Mouse (Mus musculus) liver, embryonic 14.5 days (tissue): ENCODE results near the gene Nme4. TPM values are rescaled to one million over a fixed set of nuclear protein-coding genes. Genes with fewer than 3 reads are reported as not detected.

Experiments used
- ATAC-seq: fragments of 200-750 bp; cut with Nextera tagmentation; 2 replicates; pipeline ENCODE4 v1.8.0; 2017; ENCODE audit warnings: moderate number of reproducible peaks, mild to moderate bottlenecking, moderate library complexity; ENCODE audit not compliant: insufficient read depth
- DNase-seq, 3 experiments: peaks; one replicate each; pipeline ENCODE4 v3.0.0-alpha.2; 2012 to 2013; ENCODE audit warnings: low read depth in 3 of 3, low spot score in 3 of 3
- H3K27ac ChIP-seq: fragments of 300-500 bp; sonication (generic); 2 replicates; pipeline ENCODE4 v1.5.1; 2014; ENCODE audit warnings: moderate library complexity, mild to moderate bottlenecking, control low read depth, inconsistent platforms
- H3K27me3 ChIP-seq: fragments of 300-500 bp; sonication (generic); 2 replicates; pipeline ENCODE4 v1.6.1; 2014; ENCODE audit warnings: mild to moderate bottlenecking, low read length, moderate library complexity; ENCODE audit not compliant: control insufficient read depth, insufficient read depth
- H3K36me3 ChIP-seq: fragments of 300-500 bp; sonication (generic); replicated peaks from 2 replicates; pipeline ENCODE4 v1.6.1; 2014; ENCODE audit warnings: low read depth; ENCODE audit not compliant: control insufficient read depth, insufficient read depth
- H3K4me1 ChIP-seq, 2 experiments: fragments of 200-500 bp in 1 of 2; fragments of 300-500 bp in 1 of 2; sonication (generic) in 1 of 2; replicated peaks; 2 replicates each; pipeline ENCODE4 v1.6.1; 2012 to 2014; ENCODE audit warnings: antibody characterized with exemption in 1 of 2, inconsistent platforms in 1 of 2, low read length in 1 of 2; ENCODE audit not compliant: control insufficient read depth in 2 of 2, insufficient read depth in 2 of 2
- H3K4me2 ChIP-seq: fragments of 300-500 bp; sonication (generic); 2 replicates; pipeline ENCODE4 v1.6.1; 2014; ENCODE audit warnings: low read depth, mild to moderate bottlenecking, control low read depth, moderate library complexity
- H3K4me3 ChIP-seq, 2 experiments: fragments of 200-500 bp in 1 of 2; fragments of 300-500 bp in 1 of 2; sonication (generic) in 1 of 2; 2 replicates each; pipeline ENCODE4 v1.5.1; 2012 to 2014; ENCODE audit warnings: low read depth in 2 of 2, low read length in 2 of 2, mild to moderate bottlenecking in 2 of 2, control low read depth in 1 of 2, inconsistent platforms in 1 of 2, moderate library complexity in 1 of 2; ENCODE audit not compliant: insufficient read depth in 1 of 2
- H3K9ac ChIP-seq: fragments of 300-500 bp; sonication (generic); replicated peaks from 2 replicates; pipeline ENCODE4 v1.6.1; 2014; ENCODE audit warnings: mild to moderate bottlenecking, control low read depth, moderate library complexity
- H3K9me3 ChIP-seq: fragments of 300-500 bp; sonication (generic); 2 replicates; pipeline ENCODE4 v1.6.1; 2016; ENCODE audit warnings: low read length, mixed read lengths; ENCODE audit not compliant: control insufficient read depth
- CTCF ChIP-seq: IDR thresholded peaks from 2 replicates; pipeline ENCODE4 v1.5.1; 2016; ENCODE audit warnings: antibody characterized with exemption, low read depth, control low read depth
- EP300 ChIP-seq: IDR thresholded peaks from 2 replicates; pipeline ENCODE4 v1.6.1; 2016; ENCODE audit warnings: antibody characterized with exemption, low read depth
- WGBS: fragments of 180-500 bp; shearing (Covaris S2); extraction: QIAGEN DNeasy Blood & Tissue Kit; methylation state at CpG from one replicate; pipeline ENCODE4 v1.1.7; 2014; ENCODE audit not compliant: insufficient replicate concordance; 5-methylcytosine and 5-hydroxymethylcytosine counted together
- polyA plus RNA-seq, 2 experiments: library from polyadenylated mRNA; depleted of rRNA in 1 of 2; stranded (reverse) in 1 of 2; unstranded in 1 of 2; fragments of >200 nt; fragmentation: Nextera tagmentation in 1 of 2; extraction: Ambion mirVana in 1 of 2; gene quantifications; 2 replicates each; pipeline versions ENCODE4 v1.2.1 to v1.2.3; 2012 to 2014

The Nme4 gene
- polyA plus RNA-seq, 2 experiments: 45.1 to 52.2 TPM

GRCm38 (mm10) chr17:26045285-26045684, 50.1 kb downstream of the Nme4 start:
- Histone ChIP-seq H3K4me3 (no peak overlapping the region), H3K9ac (no peak overlapping the region), H3K27ac (no peak overlapping the region), H3K36me3 (no peaks in the 10 kb centered on the region), H3K27me3 (no peaks in the 10 kb centered on the region; the same call in 1 of the 2 replicates), H3K9me3 (no peaks in the 10 kb centered on the region), H3K4me1 (no peaks in the 10 kb centered on the region), H3K4me2 (no peak overlapping the region)
- DNase-seq: no peak
- no peak for TF ChIP-seq EP300
- TF ChIP-seq CTCF: no peak
- 64% methylated on average over 4 of the region's 4 CpGs for WGBS
- ATAC-seq: no peak

- H3K4me2 ChIP-seq: no peak overlapping the region
- H3K9ac ChIP-seq: no peak overlapping the region
- WGBS: 49% methylated on average over 5 of the region's 5 CpGs
- H3K9me3 ChIP-seq: no peaks in the 10 kb centered on the region
- no peak overlapping the region for H3K4me3 ChIP-seq
- no peaks in the 10 kb centered on the region; the same call in 1 of the 2 replicates for H3K27me3 ChIP-seq
- no peak for DNase-seq
- ATAC-seq: no peak
- H3K36me3 ChIP-seq: no peaks in the 10 kb centered on the region
- no peak for TF ChIP-seq EP300
- no peak overlapping the region for H3K27ac ChIP-seq
- H3K4me1 ChIP-seq: no peaks in the 10 kb centered on the region
Measured at GRCm38 (mm10) chr17:26043249-26043636, 52.2 kb downstream of the Nme4 start.

GRCm38 (mm10) chr17:26042599-26043248, 52.7 kb downstream of the Nme4 start:
- ATAC-seq: no peak
- no peaks in the 10 kb centered on the region for H3K9me3 ChIP-seq
- H3K4me1 ChIP-seq: no peaks in the 10 kb centered on the region
- WGBS: 62% methylated on average over 13 of the region's 13 CpGs
- no peak overlapping the region for H3K4me3 ChIP-seq
- no peak for TF ChIP-seq CTCF
- TF ChIP-seq EP300: no peak
- H3K36me3 ChIP-seq: no peaks in the 10 kb centered on the region
- DNase-seq: no peak
- no peak overlapping the region for H3K27ac ChIP-seq
- no peaks in the 10 kb centered on the region; the same call in 1 of the 2 replicates for H3K27me3 ChIP-seq
- H3K4me2 ChIP-seq: no peak overlapping the region
- no peak overlapping the region for H3K9ac ChIP-seq

Other genes starting within 250 kb of the Nme4 start
- gene Wdr90, start 234.1 kb downstream of the Nme4 start, polyA plus RNA-seq (2012; rRNA removed): 18.1 and 19.6 TPM in 2 replicates
- gene Wdr90, start 234.1 kb downstream of the Nme4 start, polyA plus RNA-seq (2014; fragmentation: Nextera tagmentation; extraction: Ambion mirVana): 7.5 and 11.1 TPM in 2 replicates
- 22.1 and 23.1 TPM in 2 replicates for gene Mcrip2, start 226.8 kb downstream of the Nme4 start, polyA plus RNA-seq (2012; rRNA removed)
- gene Mcrip2, start 226.8 kb downstream of the Nme4 start, polyA plus RNA-seq (2014; fragmentation: Nextera tagmentation; extraction: Ambion mirVana): 44.0 and 44.9 TPM in 2 replicates
- gene Mettl26, start 220.5 kb downstream of the Nme4 start, polyA plus RNA-seq (2012; rRNA removed): 45.3 and 47.6 TPM in 2 replicates
- gene Mettl26, start 220.5 kb downstream of the Nme4 start, polyA plus RNA-seq (2014; fragmentation: Nextera tagmentation; extraction: Ambion mirVana): 46.5 and 50.3 TPM in 2 replicates
- 0.54 and 0.71 TPM in 2 replicates for gene Wfikkn1, start 214.7 kb downstream of the Nme4 start, polyA plus RNA-seq (2012; rRNA removed)
- gene Wfikkn1, start 214.7 kb downstream of the Nme4 start, polyA plus RNA-seq (2014; fragmentation: Nextera tagmentation; extraction: Ambion mirVana): 0.52 and 0.67 TPM in 2 replicates
- gene Rab40c, start 175.9 kb downstream of the Nme4 start, polyA plus RNA-seq (2012; rRNA removed): 6.4 and 7.8 TPM in 2 replicates
- gene Rab40c, start 175.9 kb downstream of the Nme4 start, polyA plus RNA-seq (2014; fragmentation: Nextera tagmentation; extraction: Ambion mirVana): 3.4 and 3.8 TPM in 2 replicates
- 270 and 414 TPM in 2 replicates for gene Pigq, start 150.7 kb downstream of the Nme4 start, polyA plus RNA-seq (2012; rRNA removed)
- gene Pigq, start 150.7 kb downstream of the Nme4 start, polyA plus RNA-seq (2014; fragmentation: Nextera tagmentation; extraction: Ambion mirVana): 170 and 186 TPM in 2 replicates
- gene Nhlrc4, start 150.6 kb downstream of the Nme4 start, polyA plus RNA-seq (2012; rRNA removed): 4.3 and 8.9 TPM in 2 replicates
- gene Nhlrc4, start 150.6 kb downstream of the Nme4 start, polyA plus RNA-seq (2014; fragmentation: Nextera tagmentation; extraction: Ambion mirVana): 1.9 and 4.6 TPM in 2 replicates
- gene A930017K11Rik, start 143.0 kb downstream of the Nme4 start, polyA plus RNA-seq (2012; rRNA removed): 0.16 and 0.24 TPM in 2 replicates
- gene A930017K11Rik, start 143.0 kb downstream of the Nme4 start, polyA plus RNA-seq (2014; fragmentation: Nextera tagmentation; extraction: Ambion mirVana): 0.13 and 0.37 TPM in 2 replicates
- gene Capn15, start 109.8 kb downstream of the Nme4 start, polyA plus RNA-seq (2012; rRNA removed): 7.7 and 9.0 TPM in 2 replicates
- gene Capn15, start 109.8 kb downstream of the Nme4 start, polyA plus RNA-seq (2014; fragmentation: Nextera tagmentation; extraction: Ambion mirVana): 8.3 and 11.8 TPM in 2 replicates
- gene Rab11fip3, start 26.0 kb downstream of the Nme4 start, polyA plus RNA-seq (2012; rRNA removed): 2.1 and 2.3 TPM in 2 replicates
- gene Rab11fip3, start 26.0 kb downstream of the Nme4 start, polyA plus RNA-seq (2014; fragmentation: Nextera tagmentation; extraction: Ambion mirVana): 1.4 and 1.8 TPM in 2 replicates
- gene Decr2, start 5.3 kb downstream of the Nme4 start, polyA plus RNA-seq (2012; rRNA removed): 6.2 and 6.8 TPM in 2 replicates
- 5.5 and 6.5 TPM in 2 replicates for gene Decr2, start 5.3 kb downstream of the Nme4 start, polyA plus RNA-seq (2014; fragmentation: Nextera tagmentation; extraction: Ambion mirVana)
- gene Tmem8, start 17.7 kb upstream of the Nme4 start, polyA plus RNA-seq (2012; rRNA removed): 2.8 and 3.6 TPM in 2 replicates
- 0.88 and 1.1 TPM in 2 replicates for gene Tmem8, start 17.7 kb upstream of the Nme4 start, polyA plus RNA-seq (2014; fragmentation: Nextera tagmentation; extraction: Ambion mirVana)
- 47.8 and 58.0 TPM in 2 replicates for gene Mrpl28, start 27.9 kb upstream of the Nme4 start, polyA plus RNA-seq (2012; rRNA removed)
- gene Mrpl28, start 27.9 kb upstream of the Nme4 start, polyA plus RNA-seq (2014; fragmentation: Nextera tagmentation; extraction: Ambion mirVana): 121 and 129 TPM in 2 replicates
- gene Axin1, start 43.1 kb upstream of the Nme4 start, polyA plus RNA-seq (2012; rRNA removed): 6.5 and 8.7 TPM in 2 replicates
- 3.8 and 6.0 TPM in 2 replicates for gene Axin1, start 43.1 kb upstream of the Nme4 start, polyA plus RNA-seq (2014; fragmentation: Nextera tagmentation; extraction: Ambion mirVana)
- 22.0 and 25.9 TPM in 2 replicates for gene Pdia2, start 103.5 kb upstream of the Nme4 start, polyA plus RNA-seq (2012; rRNA removed)
- 86.6 and 89.7 TPM in 2 replicates for gene Pdia2, start 103.5 kb upstream of the Nme4 start, polyA plus RNA-seq (2014; fragmentation: Nextera tagmentation; extraction: Ambion mirVana)
- gene Rgs11, start 107.3 kb upstream of the Nme4 start, polyA plus RNA-seq (2012; rRNA removed): 0.35 and 0.48 TPM in 2 replicates
- gene Rgs11, start 107.3 kb upstream of the Nme4 start, polyA plus RNA-seq (2014; fragmentation: Nextera tagmentation; extraction: Ambion mirVana): 0.10 and 0.28 TPM in 2 replicates
- gene Arhgdig, start 112.2 kb upstream of the Nme4 start, polyA plus RNA-seq (2012; rRNA removed): 10.6 and 11.6 TPM in 2 replicates
- 15.9 and 22.8 TPM in 2 replicates for gene Arhgdig, start 112.2 kb upstream of the Nme4 start, polyA plus RNA-seq (2014; fragmentation: Nextera tagmentation; extraction: Ambion mirVana)
- 5.9 and 6.6 TPM in 2 replicates for gene Fam234a, start 148.6 kb upstream of the Nme4 start, polyA plus RNA-seq (2012; rRNA removed)
- 8.3 and 10.1 TPM in 2 replicates for gene Fam234a, start 148.6 kb upstream of the Nme4 start, polyA plus RNA-seq (2014; fragmentation: Nextera tagmentation; extraction: Ambion mirVana)
- gene Luc7l, start 157.3 kb upstream of the Nme4 start, polyA plus RNA-seq (2012; rRNA removed): 15.6 and 21.4 TPM in 2 replicates
- gene Luc7l, start 157.3 kb upstream of the Nme4 start, polyA plus RNA-seq (2014; fragmentation: Nextera tagmentation; extraction: Ambion mirVana): 26.5 and 27.9 TPM in 2 replicates